Mouse (Mus musculus) myocyte (in vitro differentiated cells): ENCODE data around the gene Trp73.

Experiments
- CEBPB ChIP-seq: IDR thresholded peaks from 2 replicates; pipeline ENCODE4 v1.6.1; 2011; ENCODE audit warnings: mild to moderate bottlenecking, moderate library complexity; ENCODE audit not compliant: poor library complexity, insufficient read depth, severe bottlenecking
- E2F4 ChIP-seq: IDR thresholded peaks from one replicate; pipeline ENCODE4 v1.6.1; 2011; ENCODE audit warnings: mild to moderate bottlenecking, control low read depth, moderate library complexity; ENCODE audit not compliant: insufficient read depth
- MYOD1 ChIP-seq, 3 experiments: IDR thresholded peaks; one replicate each; pipeline ENCODE4 v1.6.1; 2011; ENCODE audit warnings: control low read depth in 2 of 3, low read depth in 2 of 3, mild to moderate bottlenecking in 2 of 3, moderate library complexity in 1 of 3; ENCODE audit not compliant: insufficient read length in 2 of 3, control insufficient read depth in 1 of 3
- POLR2A ChIP-seq: IDR thresholded peaks from one replicate; pipeline ENCODE4 v1.6.1; 2011; ENCODE audit warnings: low read depth, mild to moderate bottlenecking, control low read depth, moderate library complexity; ENCODE audit not compliant: insufficient read length
- POLR2AphosphoS2 ChIP-seq: IDR thresholded peaks from one replicate; pipeline ENCODE4 v1.6.1; 2011; ENCODE audit warnings: low read depth, control low read depth; ENCODE audit not compliant: insufficient read length
- TCF12 ChIP-seq: IDR thresholded peaks from one replicate; pipeline ENCODE4 v1.6.1; 2011; ENCODE audit warnings: mild to moderate bottlenecking, control low read depth; ENCODE audit not compliant: poor library complexity, insufficient read depth, severe bottlenecking
- USF1 ChIP-seq: IDR thresholded peaks from one replicate; pipeline ENCODE4 v1.6.1; 2011; ENCODE audit warnings: low read depth, mild to moderate bottlenecking, control low read depth, moderate library complexity

DNA sequence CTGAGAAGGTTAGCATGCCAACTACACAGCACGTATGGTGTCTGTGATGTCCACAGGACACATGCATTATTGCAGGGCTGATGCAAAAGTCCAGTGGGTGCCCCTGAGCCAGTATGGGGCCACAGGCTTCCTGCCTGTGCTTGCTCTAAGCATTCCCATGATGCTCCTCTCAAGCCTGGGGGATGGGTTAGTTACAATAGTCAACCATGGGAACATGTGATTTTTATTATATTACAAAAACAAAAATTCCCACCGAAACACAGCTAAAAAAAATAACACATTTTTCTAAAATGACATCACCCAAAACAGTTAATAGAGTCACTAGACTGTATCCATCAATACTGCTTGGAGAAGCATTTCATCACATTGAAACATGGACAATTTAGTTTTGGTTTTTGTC lies 84.0 kb downstream of the Trp73 start:
- TF ChIP-seq POLR2AphosphoS2 (no peak), USF1 (no peak), POLR2A (no peak), TCF12 (no peak), CEBPB (no peak), MYOD1 (IDR thresholded peaks at IDR 0.05; ENCODE audit: control insufficient read depth in 1 of 3, insufficient read length in 2 of 3, low read depth in 2 of 3) (no peak), E2F4 (no peak)
